Mouse (Mus musculus): ENCODE data around the gene B230104I21Rik.

The B230104I21Rik gene

GRCm38 (mm10) chr4:154348197-154348786 is 12.4 kb downstream of the B230104I21Rik start:
- DNase-seq (ENCODE audit: low read depth, low spot score): no peak

- no peak for DNase-seq (ENCODE audit: low read depth, low spot score)
Observed at GRCm38 (mm10) chr4:154352246-154352645, 16.3 kb downstream of the B230104I21Rik start.

GRCm38 (mm10) chr4:154355408-154355807 is 19.5 kb downstream of the B230104I21Rik start:
- peak; percentile 25 for DNase-seq (ENCODE audit: low read depth, low spot score)

- DNase-seq (ENCODE audit: low read depth, low spot score): no peak
Observed at GRCm38 (mm10) chr4:154358370-154358769, 22.4 kb downstream of the B230104I21Rik start.

- peak; percentile 58 for DNase-seq (ENCODE audit: low read depth, low spot score)
Observed at GRCm38 (mm10) chr4:154358816-154359215, 22.9 kb downstream of the B230104I21Rik start.

GRCm38 (mm10) chr4:154359762-154360300 is 23.9 kb downstream of the B230104I21Rik start:
- DNase-seq (ENCODE audit: low read depth, low spot score): peak; percentile 71

- peak; percentile 85 for DNase-seq (ENCODE audit: low read depth, low spot score)
Observed at GRCm38 (mm10) chr4:154360441-154360840, 24.5 kb downstream of the B230104I21Rik start.

GRCm38 (mm10) chr4:154360850-154361249 is 24.9 kb downstream of the B230104I21Rik start:
- DNase-seq (ENCODE audit: low read depth, low spot score): peak; percentile 90

GRCm38 (mm10) chr4:154364752-154365151 is 28.8 kb downstream of the B230104I21Rik start:
- no peak for DNase-seq (ENCODE audit: low read depth, low spot score)

- no peak for DNase-seq (ENCODE audit: low read depth, low spot score)
Observed at GRCm38 (mm10) chr4:154366836-154367235, 30.9 kb downstream of the B230104I21Rik start.

- peak; percentile 81 for DNase-seq (ENCODE audit: low read depth, low spot score)
Observed at GRCm38 (mm10) chr4:154369089-154369488, 33.2 kb downstream of the B230104I21Rik start.

- DNase-seq (ENCODE audit: low read depth, low spot score): no peak
Observed at GRCm38 (mm10) chr4:154370841-154371240, 34.9 kb downstream of the B230104I21Rik start.

- no peak for DNase-seq (ENCODE audit: low read depth, low spot score)
Observed at GRCm38 (mm10) chr4:154371542-154372247, 35.8 kb downstream of the B230104I21Rik start.

- DNase-seq (ENCODE audit: low read depth, low spot score): no peak
Observed at GRCm38 (mm10) chr4:154375939-154376625, 40.2 kb downstream of the B230104I21Rik start.

GRCm38 (mm10) chr4:154378876-154379275 is 42.9 kb downstream of the B230104I21Rik start:
- no peak for DNase-seq (ENCODE audit: low read depth, low spot score)

GRCm38 (mm10) chr4:154385208-154385607 is 49.3 kb downstream of the B230104I21Rik start:
- no peak for DNase-seq (ENCODE audit: low read depth, low spot score)

- DNase-seq (ENCODE audit: low read depth, low spot score): no peak
Observed at GRCm38 (mm10) chr4:154385918-154386317, 50.0 kb downstream of the B230104I21Rik start.

- no peak for DNase-seq (ENCODE audit: low read depth, low spot score)
Observed at GRCm38 (mm10) chr4:154386810-154387209, 50.9 kb downstream of the B230104I21Rik start.

- no peak for DNase-seq (ENCODE audit: low read depth, low spot score)
Observed at GRCm38 (mm10) chr4:154389641-154390040, 53.7 kb downstream of the B230104I21Rik start.

- DNase-seq (ENCODE audit: low read depth, low spot score): peak; percentile 79
Observed at GRCm38 (mm10) chr4:154390333-154391080, 54.6 kb downstream of the B230104I21Rik start.

GRCm38 (mm10) chr4:154392641-154393040 is 56.7 kb downstream of the B230104I21Rik start:
- DNase-seq (ENCODE audit: low read depth, low spot score): no peak

All from ZHBTc4 (cell line).